Mouse (Mus musculus): ENCODE measurements around the gene E330014E10Rik.
"Not testable (repeated sequence)": the region's sequence is repeated elsewhere in the genome, so short reads cannot be mapped to it uniquely, and the experiment has no call there.

Gene E330014E10Rik

DNA sequence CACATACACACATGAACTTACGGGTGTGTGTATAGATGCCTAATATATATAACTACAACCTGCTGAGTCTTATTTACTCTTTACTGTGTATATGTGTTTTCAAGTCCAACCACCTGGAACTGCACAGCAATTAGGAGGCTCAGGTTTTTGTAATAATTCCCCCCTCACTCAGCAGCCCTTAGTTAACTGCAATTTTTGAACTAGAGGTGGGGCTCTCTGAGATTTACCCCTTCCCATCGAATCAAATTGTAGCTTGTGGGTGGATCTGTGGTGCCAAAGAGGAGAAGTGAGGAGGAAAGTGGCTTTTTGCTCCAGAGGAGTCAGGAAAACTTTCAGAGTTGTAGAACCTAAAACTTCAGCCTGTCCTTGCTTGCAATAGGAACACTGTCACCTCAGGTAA, at the start of gene E330014E10Rik:
Gene E330014E10Rik, plus strand, starts transcription at position 301 of the 400 bp plus-strand sequence.
- not testable (repeated sequence) for DNase-seq (ENCODE audit: low read depth)

DNA sequence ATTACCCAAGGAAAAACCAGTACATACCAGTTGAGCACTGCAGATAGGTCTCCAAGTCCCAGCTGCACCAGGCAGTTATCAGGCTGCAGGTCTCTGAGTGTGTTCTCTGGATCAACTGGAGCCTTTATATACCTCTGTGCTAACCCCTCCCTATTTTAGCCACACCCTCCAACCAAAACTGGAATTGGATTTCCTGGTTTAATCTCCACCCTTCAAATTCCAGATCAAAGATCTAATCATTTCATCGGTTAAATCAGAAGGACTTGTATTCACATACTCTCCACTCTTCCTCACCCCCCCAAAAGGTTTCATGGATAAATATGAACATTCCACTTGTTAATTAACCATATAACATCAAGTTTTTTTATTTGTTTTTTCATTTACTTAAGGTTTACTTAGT, 39.7 kb upstream of the E330014E10Rik start, which contains the start of gene Gm7978:
Gene Gm7978, minus strand, starts transcription at position 101 of the 400 bp plus-strand sequence.
- not testable (repeated sequence) for DNase-seq (ENCODE audit: low read depth)

DNA sequence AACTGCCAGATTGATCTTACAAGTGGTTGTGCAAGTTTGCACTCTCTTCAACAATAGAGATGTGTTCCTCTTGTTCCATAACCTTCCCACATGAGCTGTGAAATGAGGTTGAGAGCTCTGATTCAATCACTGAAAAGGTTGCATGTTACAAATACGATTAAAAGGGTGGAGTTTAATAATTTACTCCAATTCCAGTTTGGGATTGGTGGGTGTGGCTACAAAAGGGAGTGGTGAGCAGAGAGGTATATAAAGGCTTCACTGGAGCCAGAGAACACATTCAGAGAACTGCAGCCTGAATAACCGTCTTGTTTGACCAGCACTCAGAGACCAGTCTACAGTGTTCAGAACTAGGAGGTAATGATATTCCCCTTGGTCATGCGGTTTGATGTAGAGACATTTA, 34.1 kb upstream of the E330014E10Rik start, which contains the start of gene Gm7982:
Gene Gm7982, plus strand, starts transcription at position 301 of the 400 bp plus-strand sequence.
- not testable (repeated sequence) for DNase-seq (ENCODE audit: low read depth)

DNA sequence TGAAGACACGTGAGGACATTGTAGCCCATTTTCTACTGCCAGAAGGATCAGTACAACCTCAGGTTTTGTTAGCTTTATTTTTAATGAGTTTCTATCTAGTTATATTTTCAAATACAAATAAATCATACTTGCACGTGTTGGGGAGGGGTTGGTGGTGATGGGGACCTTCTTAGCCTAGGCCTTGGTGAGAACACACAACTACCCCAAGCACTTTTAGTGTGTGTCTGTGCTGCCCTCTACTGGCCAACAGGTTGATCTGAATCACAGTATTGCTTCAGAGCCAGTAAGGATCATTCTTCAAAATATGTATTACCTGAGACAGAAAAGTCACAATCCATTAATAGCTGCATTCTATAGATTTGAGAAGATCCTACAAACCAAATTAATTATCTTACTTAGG, 35.1 kb downstream of the E330014E10Rik start:
- DNase-seq (ENCODE audit: low read depth): not testable (repeated sequence)

DNA sequence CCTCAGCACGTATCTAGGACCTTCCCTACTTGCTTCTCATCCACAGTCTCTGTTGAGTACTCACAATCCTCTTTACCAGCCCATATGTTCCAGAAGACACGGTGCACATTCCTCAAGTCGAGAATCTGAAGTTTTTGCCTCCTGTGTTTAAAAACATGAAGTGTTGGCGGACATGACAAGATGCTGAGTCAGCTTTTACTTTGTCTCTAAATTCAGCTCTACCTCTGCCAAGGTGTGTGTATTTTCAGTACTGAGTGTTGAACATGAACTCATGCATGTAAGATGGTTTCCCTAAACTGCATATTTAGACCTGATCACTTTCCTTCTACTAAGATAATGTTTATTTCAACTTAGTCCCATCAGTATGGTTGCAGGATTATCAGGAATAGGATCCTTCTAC, 60.8 kb downstream of the E330014E10Rik start:
- no peak for DNase-seq (ENCODE audit: low read depth)

DNA sequence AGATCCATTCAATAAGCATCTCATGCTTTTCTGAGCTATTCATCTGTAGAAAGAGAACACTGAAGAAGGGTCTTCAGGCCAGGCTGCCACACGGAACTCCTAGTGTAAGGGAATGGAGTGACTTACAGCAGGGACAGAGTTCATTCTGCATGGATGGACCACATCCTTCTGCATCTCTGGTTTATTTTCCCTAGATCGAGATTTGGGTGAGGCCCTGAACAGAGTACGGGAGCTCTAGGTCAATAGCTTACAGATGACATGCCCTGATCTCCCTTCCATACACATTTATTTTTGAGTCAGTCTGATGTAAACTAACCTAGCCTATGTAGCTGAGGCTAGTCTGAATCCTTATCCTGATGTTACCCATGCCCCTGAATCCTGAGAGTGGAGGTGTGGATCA, 78.2 kb downstream of the E330014E10Rik start:
- no peak for DNase-seq (ENCODE audit: low read depth)

Data from naive thymus-derived CD4-positive, alpha-beta T cell, adult 2 months (primary cell).